Mouse (Mus musculus) CH12.LX (cell line): ENCODE measurements at regions not wholly inside any gene's neighbourhood (a gene's known extent, or its start where the extent isn't known, plus 50 kb on each side); places are given as distances from the start of the nearest gene placed in this dataset.
"Not testable (repeated sequence)": the region's sequence is repeated elsewhere in the genome, so short reads cannot be mapped to it uniquely, and the experiment has no call there.

Experiments used
- DNase-seq: peaks from one replicate; pipeline ENCODE4 v3.0.0-alpha.2; 2013; ENCODE audit errors: extremely low read depth
- H3K27ac ChIP-seq: 2 replicates; pipeline ENCODE4 v1.5.1; 2012; ENCODE audit warnings: low read depth, mild to moderate bottlenecking, control low read depth, moderate library complexity; ENCODE audit not compliant: insufficient read depth
- H3K27me3 ChIP-seq: replicated peaks from 2 replicates; pipeline ENCODE3; 2012; ENCODE audit warnings: inconsistent platforms
- H3K36me3 ChIP-seq, 2 experiments: replicated peaks in 1 of 2; 2 replicates each; pipeline versions ENCODE3 to v1.6.1; 2012; ENCODE audit warnings: inconsistent platforms in 1 of 2, low read length in 1 of 2, mild to moderate bottlenecking in 1 of 2, mixed read lengths in 1 of 2, moderate library complexity in 1 of 2; ENCODE audit not compliant: control insufficient read depth in 1 of 2, insufficient read depth in 1 of 2
- H3K4me1 ChIP-seq, 2 experiments: 2 replicates each; pipeline ENCODE4 v1.6.1; 2012; ENCODE audit warnings: inconsistent platforms in 1 of 2, moderate library complexity in 1 of 2; ENCODE audit not compliant: insufficient read depth in 2 of 2, control insufficient read depth in 1 of 2
- H3K4me2 ChIP-seq: 2 replicates; pipeline ENCODE4 v1.6.1; 2012; ENCODE audit warnings: low read depth, mild to moderate bottlenecking, control low read depth; ENCODE audit not compliant: poor library complexity, insufficient read depth, severe bottlenecking
- H3K4me3 ChIP-seq, 3 experiments: fragments of 150-350 bp in 1 of 3; sonication (generic) in 1 of 3; replicated peaks in 1 of 3; 2 replicates each; pipeline versions ENCODE3 to v1.5.1; 2011 to 2012; ENCODE audit warnings: low read depth in 2 of 3, low read length in 2 of 3, mild to moderate bottlenecking in 2 of 3, moderate library complexity in 2 of 3, control low read depth in 1 of 3, improper control_type of control experiment in 1 of 3, inconsistent platforms in 1 of 3, mixed read lengths in 1 of 3; ENCODE audit not compliant: poor library complexity in 1 of 3
- H3K79me2 ChIP-seq: replicated peaks from 2 replicates; pipeline ENCODE4 v1.6.1; 2012; ENCODE audit warnings: mild to moderate bottlenecking, moderate library complexity; ENCODE audit not compliant: control insufficient read depth, poor library complexity, insufficient read depth, severe bottlenecking; ENCODE audit errors: extremely low read depth
- H3K9ac ChIP-seq: 2 replicates; pipeline ENCODE4 v1.6.1; 2012; ENCODE audit warnings: low read depth, mild to moderate bottlenecking, control low read depth, moderate library complexity; ENCODE audit not compliant: insufficient read depth
- H3K9me3 ChIP-seq: replicated peaks from 2 replicates; pipeline ENCODE3; 2012; ENCODE audit warnings: low read length, inconsistent platforms, mixed read lengths
- BHLHE40 ChIP-seq: IDR thresholded peaks from 2 replicates; pipeline ENCODE4 v1.6.1; 2011; ENCODE audit warnings: mild to moderate bottlenecking, low read depth, low read length, improper control_type of control experiment
- CTCF ChIP-seq, 2 experiments: IDR thresholded peaks in 1 of 2; conservative IDR thresholded peaks in 1 of 2; 2 replicates each; pipeline ENCODE4 v1.5.1; 2011 to 2012; ENCODE audit warnings: low read depth in 2 of 2, low read length in 2 of 2, improper control_type of control experiment in 1 of 2, inconsistent platforms in 1 of 2, mild to moderate bottlenecking in 1 of 2, moderate library complexity in 1 of 2
- EP300 ChIP-seq: IDR thresholded peaks from 2 replicates; pipeline ENCODE4 v1.6.1; 2011; ENCODE audit warnings: low read length, improper control_type of control experiment
- HCFC1 ChIP-seq: IDR thresholded peaks from 2 replicates; pipeline ENCODE4 v1.6.1; 2012; ENCODE audit warnings: low read depth, mild to moderate bottlenecking, inconsistent platforms, low read length, improper control_type of control experiment
- MEF2A ChIP-seq: IDR thresholded peaks from 2 replicates; pipeline ENCODE4 v1.6.1; 2014; ENCODE audit warnings: low read depth, mild to moderate bottlenecking, inconsistent platforms, low read length, improper control_type of control experiment, borderline replicate concordance
- SIN3A ChIP-seq: IDR thresholded peaks from 2 replicates; pipeline ENCODE4 v1.6.1; 2012; ENCODE audit warnings: low read length, improper control_type of control experiment, inconsistent platforms
- dilution Hi-C: fragments of 300-500 bp; cut with MboI; formaldehyde crosslinking; loops from 2 replicates; pipeline ENCODE4 v1.14.3; 2020; ENCODE audit warnings: low sequenced_read_pairs; ENCODE audit not compliant: extremely low pct_unique_long_range_greater_than_20kb, extremely low pct_ligation_motif_present
- in situ Hi-C: fragments of 300-500 bp; cut with MboI; formaldehyde crosslinking; loops from 3 replicates; pipeline ENCODE4 v1.14.3; 2019; ENCODE audit warnings: low sequenced_read_pairs, low pct_ligation_motif_present, low pct_unique_long_range_greater_than_20kb, mixed read lengths

GRCm38 (mm10) chr13:3128150-3128549 lies 409.7 kb upstream of the Gdi2 start:
- H3K4me1 ChIP-seq, H3K27ac ChIP-seq, H3K9ac ChIP-seq, H3K4me3 ChIP-seq, H3K27me3 ChIP-seq, in situ Hi-C loops, H3K4me2 ChIP-seq, DNase-seq, dilution Hi-C loops, H3K9me3 ChIP-seq, H3K79me2 ChIP-seq, H3K36me3 ChIP-seq: not testable (repeated sequence)
- TF ChIP-seq CTCF (conservative IDR thresholded peaks at IDR 0.05 in 1 of 2, IDR thresholded peaks at IDR 0.05 in 1 of 2; ENCODE audit: low read depth in 2 of 2, low read length in 2 of 2), result peak; percentile 22 to 27; a peak in 3 of 4 replicates

- H3K27ac ChIP-seq, dilution Hi-C loops, H3K36me3 ChIP-seq, H3K9me3 ChIP-seq, H3K27me3 ChIP-seq, H3K4me3 ChIP-seq, H3K4me2 ChIP-seq, H3K4me1 ChIP-seq, H3K9ac ChIP-seq, DNase-seq, in situ Hi-C loops, H3K79me2 ChIP-seq: not testable (repeated sequence)
Observed at GRCm38 (mm10) chr13:3137281-3137680, 400.6 kb upstream of the Gdi2 start.

- H3K9me3 ChIP-seq, result no peaks in the 10 kb centered on the region
- TF ChIP-seq EP300 (no peak), MEF2A (no peak), SIN3A (no peak), HCFC1 (no peak), BHLHE40 (no peak)
- H3K79me2 ChIP-seq, result no peaks in the 10 kb centered on the region
- no peak for DNase-seq
- H3K4me1 ChIP-seq, result no peaks in the 10 kb centered on the region
- no peak overlapping the region for H3K9ac ChIP-seq
- H3K27ac ChIP-seq, result no peak overlapping the region
- no peak overlapping the region for H3K4me2 ChIP-seq
- no peaks in the 10 kb centered on the region for H3K27me3 ChIP-seq
- H3K4me3 ChIP-seq, result no peak overlapping the region
- dilution Hi-C loops (no loop called here), in situ Hi-C loops (no loop called here)
- H3K36me3 ChIP-seq, result no peaks in the 10 kb centered on the region
Observed at GRCm38 (mm10) chr13:3138698-3139097, 399.2 kb upstream of the Gdi2 start.

GRCm38 (mm10) chr13:3145513-3145912 lies 392.4 kb upstream of the Gdi2 start:
- H3K4me3 ChIP-seq, H3K36me3 ChIP-seq, DNase-seq, H3K79me2 ChIP-seq, H3K27ac ChIP-seq, H3K9ac ChIP-seq, dilution Hi-C loops, H3K9me3 ChIP-seq, in situ Hi-C loops, H3K4me2 ChIP-seq, H3K27me3 ChIP-seq, H3K4me1 ChIP-seq: not testable (repeated sequence)
